Mouse (Mus musculus): ENCODE results near the gene Efna5. TPM values are rescaled to one million over a fixed set of nuclear protein-coding genes. Genes with fewer than 3 reads are reported as not detected.

Efna5 gene
- total and polyA plus RNA-seq, 3 experiments, result 0.04 to 0.23 TPM; not detected in 1

GRCm38 (mm10) chr17:62785781-62786601 is 95.1 kb downstream of the Efna5 start:
- no peaks in the 10 kb centered on the region for H3K36me3 ChIP-seq (replicated peaks in 1 of 2; ENCODE audit: control insufficient read depth in 1 of 2, insufficient read depth in 1 of 2, low read length in 1 of 2)
- no peaks in the 10 kb centered on the region for H3K79me2 ChIP-seq (replicated peaks; ENCODE audit: control insufficient read depth, extremely low read depth, insufficient read depth, poor library complexity, severe bottlenecking)
- no peak for TF ChIP-seq GABPA (IDR thresholded peaks at IDR 0.05; ENCODE audit: insufficient replicate concordance, low read depth, low read length)
- TF ChIP-seq TCF12 (IDR thresholded peaks at IDR 0.05; ENCODE audit: low read depth, low read length), result no peak
- no peak for TF ChIP-seq UBTF (IDR thresholded peaks at IDR 0.05; ENCODE audit: low read depth, low read length)
- TF ChIP-seq USF2 (conservative IDR thresholded peaks at IDR 0.05; ENCODE audit: low read depth, low read length), result no peak
- no peak for TF ChIP-seq SIN3A (IDR thresholded peaks at IDR 0.05; ENCODE audit: low read length)
- TF ChIP-seq ELF1 (IDR thresholded peaks at IDR 0.05; ENCODE audit: low read depth, low read length), result no peak
- TF ChIP-seq USF1 (IDR thresholded peaks at IDR 0.05; ENCODE audit: low read depth, low read length), result no peak
- no peak for TF ChIP-seq PAX5 (IDR thresholded peaks at IDR 0.05; ENCODE audit: low read length)
- TF ChIP-seq BHLHE40 (IDR thresholded peaks at IDR 0.05; ENCODE audit: low read depth, low read length), result no peak
- dilution Hi-C loops (cut with MboI; ENCODE audit: extremely low pct_ligation_motif_present, extremely low pct_unique_long_range_greater_than_20kb, low sequenced_read_pairs) (no loop called here), in situ Hi-C loops (cut with MboI; ENCODE audit: low pct_ligation_motif_present, low pct_unique_long_range_greater_than_20kb, low sequenced_read_pairs) (no loop called here)
- DNase-seq (ENCODE audit: extremely low read depth), result no peak
- H3K27ac ChIP-seq (ENCODE audit: insufficient read depth, low read depth), result no peak overlapping the region
- no peaks in the 10 kb centered on the region for H3K9me3 ChIP-seq (replicated peaks; ENCODE audit: low read length)
- no peak overlapping the region for H3K4me2 ChIP-seq (ENCODE audit: insufficient read depth, low read depth, poor library complexity, severe bottlenecking)
- H3K9ac ChIP-seq (ENCODE audit: insufficient read depth, low read depth), result no peak overlapping the region
- H3K4me3 ChIP-seq (replicated peaks in 1 of 3; ENCODE audit: low read depth in 2 of 3, low read length in 2 of 3, poor library complexity in 1 of 3), result no peak overlapping the region
- H3K4me1 ChIP-seq (ENCODE audit: control insufficient read depth in 1 of 2, insufficient read depth in 2 of 2), result peaks cover 0 to 10% of the 10 kb centered on the region in 2 experiments; a peak in 2 of 4 replicates
- no peaks in the 10 kb centered on the region for H3K27me3 ChIP-seq (replicated peaks)

GRCm38 (mm10) chr17:62784274-62785171 is 96.6 kb downstream of the Efna5 start:
- no peak for DNase-seq (ENCODE audit: extremely low read depth)
- H3K4me1 ChIP-seq (ENCODE audit: control insufficient read depth in 1 of 2, insufficient read depth in 2 of 2), result peaks cover 3 to 12% of the 10 kb centered on the region in 2 experiments; a peak in 3 of 4 replicates
- no peak overlapping the region for H3K9ac ChIP-seq (ENCODE audit: insufficient read depth, low read depth)
- H3K36me3 ChIP-seq (replicated peaks in 1 of 2; ENCODE audit: control insufficient read depth in 1 of 2, insufficient read depth in 1 of 2, low read length in 1 of 2), result no peaks in the 10 kb centered on the region
- H3K4me2 ChIP-seq (ENCODE audit: insufficient read depth, low read depth, poor library complexity, severe bottlenecking), result no peak overlapping the region
- H3K9me3 ChIP-seq (replicated peaks; ENCODE audit: low read length), result no peaks in the 10 kb centered on the region
- H3K4me3 ChIP-seq (replicated peaks in 1 of 3; ENCODE audit: low read depth in 2 of 3, low read length in 2 of 3, poor library complexity in 1 of 3), result no peak overlapping the region
- H3K27ac ChIP-seq (ENCODE audit: insufficient read depth, low read depth), result no peak overlapping the region
- TF ChIP-seq CTCF (conservative IDR thresholded peaks at IDR 0.05 in 1 of 2, IDR thresholded peaks at IDR 0.05 in 1 of 2; ENCODE audit: low read depth in 2 of 2, low read length in 2 of 2), result 0 out of 4 replicates have a peak, but pooled peaks of 1 of the 2 experiments have one; percentile 2
- TF ChIP-seq TBP (conservative IDR thresholded peaks at IDR 0.05; ENCODE audit: low read depth, low read length), result no peak
- H3K79me2 ChIP-seq (replicated peaks; ENCODE audit: control insufficient read depth, extremely low read depth, insufficient read depth, poor library complexity, severe bottlenecking), result no peaks in the 10 kb centered on the region
- dilution Hi-C loops (cut with MboI; ENCODE audit: extremely low pct_ligation_motif_present, extremely low pct_unique_long_range_greater_than_20kb, low sequenced_read_pairs), result no loop called here
- in situ Hi-C loops (cut with MboI; ENCODE audit: low pct_ligation_motif_present, low pct_unique_long_range_greater_than_20kb, low sequenced_read_pairs), result no loop called here
- H3K27me3 ChIP-seq (replicated peaks), result no peaks in the 10 kb centered on the region

Data from CH12.LX (cell line).